30 mouse cellular contexts compared by ENCODE assay signal in the genomic region with DNA sequence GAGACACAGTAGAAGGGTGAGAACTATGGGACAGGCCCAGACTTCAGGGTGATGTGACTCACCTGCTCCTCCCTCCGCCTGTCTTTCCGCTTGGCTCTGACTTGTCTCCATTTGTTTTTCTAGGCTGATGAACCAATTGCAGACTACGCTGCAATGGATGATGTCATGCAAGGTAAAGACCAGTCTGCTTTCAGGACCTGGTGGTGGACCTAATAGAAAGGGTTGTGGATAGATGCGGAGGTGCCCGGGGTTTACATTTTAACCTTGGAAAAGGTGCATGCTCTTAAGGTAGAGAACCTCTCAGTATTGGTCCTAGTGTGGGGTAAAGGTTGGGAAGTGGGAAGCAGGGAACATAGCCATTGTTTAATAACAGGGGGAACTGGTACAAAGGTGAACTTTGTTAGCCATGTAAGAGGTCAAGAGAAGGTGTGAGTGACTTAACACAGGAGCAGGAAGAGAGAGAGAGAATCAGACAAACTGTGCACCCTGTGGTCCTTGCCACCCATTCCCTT. TPM values are rescaled to one million over a fixed set of nuclear protein-coding genes. Genes with fewer than 3 reads are reported as not detected.
A peak's percentile ranks its signal among the peaks of the same experiment; 100 is the strongest.
DNase-seq lines count a peak whose midpoint lies in the region; ATAC-seq and TF ChIP-seq lines count a peak whose summit lies in the region.
"Had no signal": no experiment of that assay in that cellular context is flagged by ENCODE, and none has a peak within 500 bp of the region (broad histone marks: within the 10 kb centered on the region; RNA-seq: fewer than 3 reads in every experiment).

No protein-coding gene starts in this region.

- no peak overlapping the region for H3K27ac ChIP-seq in kidney, embryonic 14.5 days (ENCODE audit: low read depth, low read length)
- H3K27ac ChIP-seq in liver, embryonic 14.5 days = no peak overlapping the region
- no peak overlapping the region for H3K27ac ChIP-seq in liver, embryonic 12.5 days
- H3K27ac ChIP-seq in liver, embryonic 16.5 days (ENCODE audit: low read length) = no peak overlapping the region
- H3K27ac ChIP-seq: hindbrain, embryonic 12.5 days; hindbrain, postnatal 0 days; intestine, embryonic 15.5 days; kidney, embryonic 15.5 days; midbrain, embryonic 12.5 days; neural tube, embryonic 12.5 days had no signal

- no peak for TF ChIP-seq CTCF in liver, embryonic 14.5 days (IDR thresholded peaks at IDR 0.05; ENCODE audit: low read depth)

- no peaks in the 10 kb centered on the region for H3K9me3 ChIP-seq in kidney, embryonic 14.5 days (ENCODE audit: control insufficient read depth, low read length)
- no peaks in the 10 kb centered on the region for H3K9me3 ChIP-seq in liver, embryonic 14.5 days (ENCODE audit: control insufficient read depth, low read length)
- no peaks in the 10 kb centered on the region for H3K9me3 ChIP-seq in liver, embryonic 12.5 days (replicated peaks)
- H3K9me3 ChIP-seq in liver, embryonic 16.5 days (replicated peaks; ENCODE audit: control insufficient read depth, low read length) = no peaks in the 10 kb centered on the region
- H3K9me3 ChIP-seq: hindbrain, embryonic 12.5 days; intestine, embryonic 15.5 days; kidney, embryonic 15.5 days; megakaryocyte, embryonic 14.5 days; midbrain, embryonic 12.5 days; neural tube, embryonic 12.5 days had no signal

- no peaks in the 10 kb centered on the region for H3K27me3 ChIP-seq in kidney, embryonic 14.5 days (ENCODE audit: control insufficient read depth, insufficient read depth, low read length)
- no peaks in the 10 kb centered on the region for H3K27me3 ChIP-seq in liver, embryonic 14.5 days (ENCODE audit: control insufficient read depth, insufficient read depth, low read length)
- H3K27me3 ChIP-seq in liver, embryonic 12.5 days (replicated peaks) = no peaks in the 10 kb centered on the region
- no peaks in the 10 kb centered on the region for H3K27me3 ChIP-seq in liver, embryonic 16.5 days (ENCODE audit: control insufficient read depth, insufficient read depth, low read depth, low read length)
- H3K27me3 ChIP-seq: hindbrain, embryonic 12.5 days; intestine, embryonic 15.5 days; kidney, embryonic 15.5 days; megakaryocyte, embryonic 14.5 days; midbrain, embryonic 12.5 days; neural tube, embryonic 12.5 days had no signal

- H3K4me2 ChIP-seq in kidney, embryonic 14.5 days (replicated peaks; ENCODE audit: low read depth, low read length) = no peak overlapping the region
- H3K4me2 ChIP-seq in liver, embryonic 14.5 days (ENCODE audit: low read depth) = no peak overlapping the region
- H3K4me2 ChIP-seq in liver, embryonic 12.5 days = no peak overlapping the region
- H3K4me2 ChIP-seq in liver, embryonic 16.5 days (ENCODE audit: low read depth, low read length) = no peak overlapping the region
- H3K4me2 ChIP-seq: heart, embryonic 11.5 days; hindbrain, embryonic 12.5 days; intestine, embryonic 15.5 days; kidney, embryonic 15.5 days; midbrain, embryonic 12.5 days; neural tube, embryonic 12.5 days had no signal

- WGBS in kidney, embryonic 14.5 days = 89% methylated on average over 5 of the region's 5 CpGs
- WGBS in liver, embryonic 14.5 days (ENCODE audit: insufficient replicate concordance) = 86% methylated on average over 5 of the region's 5 CpGs
- 89% methylated on average over 5 of the region's 5 CpGs for WGBS in liver, embryonic 12.5 days (ENCODE audit: insufficient replicate concordance)
- WGBS in liver, embryonic 16.5 days (ENCODE audit: insufficient replicate concordance) = 81% methylated on average over 5 of the region's 5 CpGs

- DNase-seq in kidney, adult 9 months = peak; percentile 60
- DNase-seq in liver, embryonic 14.5 days (ENCODE audit: low read depth in 3 of 3, low spot score in 3 of 3) = no peak
- DNase-seq in yolk sac, embryonic 10.5 days (ENCODE audit: low spot score) = peak; percentile 59
- DNase-seq in heart, adult 9 months (ENCODE audit: low spot score in 2 of 2) = no peak
- DNase-seq: adrenal gland, adult 8-10 months; cerebellum, adult 2 months; cerebellum, postnatal 14 days; gastrocnemius, postnatal 14 days; heart, adult 11 months; heart, postnatal 36 days; kidney, postnatal 4 days; left cerebral cortex, postnatal 4 days; lung, adult 18-20 months; lung, postnatal 4 days; thymus, postnatal 14 days had no signal

- H3K4me3 ChIP-seq in kidney, embryonic 14.5 days (ENCODE audit: low read length) = no peak overlapping the region
- no peak overlapping the region for H3K4me3 ChIP-seq in liver, embryonic 14.5 days (ENCODE audit: insufficient read depth in 1 of 2, low read depth in 2 of 2, low read length in 2 of 2)
- no peak overlapping the region for H3K4me3 ChIP-seq in liver, embryonic 12.5 days
- H3K4me3 ChIP-seq in liver, embryonic 16.5 days (ENCODE audit: low read depth, low read length) = no peak overlapping the region
- H3K4me3 ChIP-seq: hindbrain, embryonic 12.5 days; intestine, embryonic 15.5 days; kidney, embryonic 15.5 days; megakaryocyte, embryonic 14.5 days; midbrain, embryonic 12.5 days; myocyte; neural tube, embryonic 12.5 days had no signal

- ATAC-seq in kidney, embryonic 14.5 days (ENCODE audit: low FRiP score, low TSS enrichment) = no peak
- 0 out of 2 replicates have a peak, but pooled peaks have one; percentile 19 for ATAC-seq in liver, embryonic 14.5 days (ENCODE audit: insufficient read depth)
- ATAC-seq in liver, embryonic 12.5 days = no peak
- ATAC-seq in liver, embryonic 16.5 days (ENCODE audit: low read depth) = peak; percentile 65
- ATAC-seq: CD4-positive, CD25-positive, alpha-beta regulatory T cell, adult 4 months; forebrain, embryonic 14.5 days; hindbrain, postnatal 0 days; intestine, embryonic 15.5 days; lung, postnatal 0 days had no signal

- no peak overlapping the region for H3K9ac ChIP-seq in kidney, embryonic 14.5 days (ENCODE audit: low read depth, low read length)
- no peak overlapping the region for H3K9ac ChIP-seq in liver, embryonic 14.5 days (replicated peaks)
- no peak overlapping the region for H3K9ac ChIP-seq in liver, embryonic 12.5 days
- no peak overlapping the region for H3K9ac ChIP-seq in liver, embryonic 16.5 days (ENCODE audit: low read depth, low read length)
- H3K9ac ChIP-seq: hindbrain, embryonic 12.5 days; intestine, embryonic 15.5 days; kidney, embryonic 15.5 days; midbrain, embryonic 12.5 days; neural tube, embryonic 12.5 days had no signal

- H3K36me3 ChIP-seq in kidney, embryonic 14.5 days (ENCODE audit: control insufficient read depth, insufficient read depth, low read length) = peaks cover 86% of the 10 kb centered on the region
- H3K36me3 ChIP-seq in liver, embryonic 14.5 days (replicated peaks; ENCODE audit: control insufficient read depth, insufficient read depth, low read depth) = peaks cover 65% of the 10 kb centered on the region
- H3K36me3 ChIP-seq in liver, embryonic 12.5 days = peaks cover 100% of the 10 kb centered on the region
- peaks cover 42% of the 10 kb centered on the region for H3K36me3 ChIP-seq in liver, embryonic 16.5 days (ENCODE audit: control insufficient read depth, insufficient read depth)

- TF ChIP-seq EP300 in liver, embryonic 14.5 days (IDR thresholded peaks at IDR 0.05; ENCODE audit: low read depth) = no peak

- no peaks in the 10 kb centered on the region; the same call in 1 of the 2 replicates for H3K4me1 ChIP-seq in kidney, embryonic 14.5 days (ENCODE audit: control insufficient read depth, insufficient read depth, low read length)
- H3K4me1 ChIP-seq in liver, embryonic 14.5 days (replicated peaks; ENCODE audit: control insufficient read depth in 2 of 2, insufficient read depth in 2 of 2, low read length in 1 of 2) = 0 out of 4 replicates have a peak, but pooled peaks cover 0 to 1% of the 10 kb centered on the region in 2 experiments
- no peaks in the 10 kb centered on the region for H3K4me1 ChIP-seq in liver, embryonic 12.5 days
- H3K4me1 ChIP-seq in liver, embryonic 16.5 days (ENCODE audit: control insufficient read depth, low read depth, low read length) = no peaks in the 10 kb centered on the region; the same call in 1 of the 2 replicates
- H3K4me1 ChIP-seq: hindbrain, embryonic 12.5 days; intestine, embryonic 15.5 days; megakaryocyte, embryonic 14.5 days; midbrain, embryonic 12.5 days; neural tube, embryonic 12.5 days had no signal

RNA-seq across cellular contexts. Expression of gene Rap1gap, which starts 11.6 kb away (rescaled TPM):
- 6.6 and 10.3 TPM in 2 replicates for polyA plus RNA-seq in kidney, embryonic 14.5 days (2014; fragmentation: Nextera tagmentation; extraction: Ambion mirVana)
- polyA plus RNA-seq in liver, embryonic 14.5 days (2012; rRNA removed) = 2.7 and 3.1 TPM in 2 replicates
- polyA plus RNA-seq in liver, embryonic 14.5 days (2014; fragmentation: Nextera tagmentation; extraction: Ambion mirVana) = 1.6 and 1.7 TPM in 2 replicates
- 2.2 and 2.3 TPM in 2 replicates for polyA plus RNA-seq in liver, embryonic 12.5 days (2016; fragmentation: Nextera tagmentation; extraction: Ambion mirVana)
- 3.0 and 4.4 TPM in 2 replicates for polyA plus RNA-seq in liver, embryonic 16.5 days (2015; fragmentation: Nextera tagmentation; extraction: Ambion mirVana)

RNA-seq across cellular contexts. Expression of gene Usp48, which starts 59.3 kb away (rescaled TPM):
- 58.3 and 91.2 TPM in 2 replicates for polyA plus RNA-seq in kidney, embryonic 14.5 days (2014; fragmentation: Nextera tagmentation; extraction: Ambion mirVana)
- polyA plus RNA-seq in liver, embryonic 14.5 days (2012; rRNA removed) = 20.2 and 27.4 TPM in 2 replicates
- polyA plus RNA-seq in liver, embryonic 14.5 days (2014; fragmentation: Nextera tagmentation; extraction: Ambion mirVana) = 25.9 and 29.6 TPM in 2 replicates
- 50.5 and 56.7 TPM in 2 replicates for polyA plus RNA-seq in liver, embryonic 12.5 days (2016; fragmentation: Nextera tagmentation; extraction: Ambion mirVana)
- polyA plus RNA-seq in liver, embryonic 16.5 days (2015; fragmentation: Nextera tagmentation; extraction: Ambion mirVana) = 26.3 and 27.1 TPM in 2 replicates

Comparison
In these comparisons a context has a peak if more than half of its experiments do, and no peak if none do; other contexts are left out.
1. ATAC-seq: peak in liver, embryonic 14.5 days (single experiment) and liver, embryonic 16.5 days (single experiment); none in kidney, embryonic 14.5 days (single experiment) and liver, embryonic 12.5 days (single experiment).
2. DNase-seq: peak in kidney, adult 9 months (single experiment) and yolk sac, embryonic 10.5 days (single experiment); none in liver, embryonic 14.5 days (0 of 3) and heart, adult 9 months (0 of 2).